Mouse (Mus musculus) liver, embryonic 11.5 days (tissue): ENCODE measurements around the gene Vmn2r3. TPM values are rescaled to one million over a fixed set of nuclear protein-coding genes. Genes with fewer than 3 reads are reported as not detected.
"Not testable (repeated sequence)": the region's sequence is repeated elsewhere in the genome, so short reads cannot be mapped to it uniquely, and the experiment has no call there.

Experiments
- ATAC-seq: fragments of 200-750 bp; cut with Nextera tagmentation; replicated peaks from 2 replicates; pipeline ENCODE4 v1.8.0; 2017; ENCODE audit warnings: moderate number of reproducible peaks, mild to moderate bottlenecking, moderate TSS enrichment, moderate library complexity; ENCODE audit not compliant: low FRiP score
- DNase-seq: peaks from one replicate; pipeline ENCODE4 v3.0.0-alpha.2; 2017; ENCODE audit warnings: low spot score
- H3K27ac ChIP-seq: fragments of 300-500 bp; sonication (generic); 2 replicates; pipeline ENCODE4 v1.5.1; 2014; ENCODE audit warnings: mild to moderate bottlenecking, low read depth, low read length, control low read depth
- H3K27me3 ChIP-seq: fragments of 300-500 bp; sonication (generic); replicated peaks from 2 replicates; pipeline ENCODE4 v1.6.1; 2014; ENCODE audit warnings: low read length, mixed read lengths; ENCODE audit not compliant: control insufficient read depth, insufficient read depth
- H3K36me3 ChIP-seq: fragments of 300-500 bp; sonication (generic); 2 replicates; pipeline ENCODE4 v1.6.1; 2014; ENCODE audit warnings: mild to moderate bottlenecking, low read length, moderate library complexity, mixed read lengths; ENCODE audit not compliant: control insufficient read depth, insufficient read depth
- H3K4me1 ChIP-seq: fragments of 300-500 bp; sonication (generic); replicated peaks from 2 replicates; pipeline ENCODE4 v1.6.1; 2014; ENCODE audit warnings: low read length, mixed read lengths; ENCODE audit not compliant: control insufficient read depth, insufficient read depth
- H3K4me2 ChIP-seq: fragments of 300-500 bp; sonication (generic); 2 replicates; pipeline ENCODE4 v1.6.1; 2014; ENCODE audit warnings: mild to moderate bottlenecking, control low read depth, moderate library complexity
- H3K4me3 ChIP-seq: fragments of 300-500 bp; sonication (generic); 2 replicates; pipeline ENCODE4 v1.5.1; 2014; ENCODE audit warnings: low read depth, low read length, control low read depth
- H3K9ac ChIP-seq: fragments of 300-500 bp; sonication (generic); 2 replicates; pipeline ENCODE4 v1.6.1; 2014; ENCODE audit warnings: low read depth, low read length, control low read depth
- H3K9me3 ChIP-seq: fragments of 300-500 bp; sonication (generic); 2 replicates; pipeline ENCODE4 v1.6.1; 2016; ENCODE audit warnings: low read length, inconsistent platforms, mixed read lengths; ENCODE audit not compliant: control insufficient read depth
- whole genome bisulfite sequencing: fragments of 180-500 bp; shearing (Covaris S2); extraction: QIAGEN DNeasy Blood & Tissue Kit; methylation state at CpG from one replicate; pipeline ENCODE4 v1.1.7; 2014; 5-methylcytosine and 5-hydroxymethylcytosine counted together
- polyA plus RNA-seq: library from polyadenylated mRNA; unstranded; fragments of >200 nt; fragmentation: Nextera tagmentation; extraction: Ambion mirVana; gene quantifications from 2 replicates; pipeline ENCODE4 v1.2.1, GENCODE M21; 2014

The Vmn2r3 gene
- polyA plus RNA-seq, 1 experiment from 2014 or later = not detected

GRCm38 (mm10) chr3:64235459-64235858 lies 54.0 kb downstream of the Vmn2r3 start:
- H3K4me3 ChIP-seq, H3K4me1 ChIP-seq, H3K9ac ChIP-seq, H3K36me3 ChIP-seq, ATAC-seq, H3K9me3 ChIP-seq, DNase-seq, H3K27ac ChIP-seq, H3K27me3 ChIP-seq, H3K4me2 ChIP-seq: not testable (repeated sequence)
- WGBS = 58% methylated on average over 6 of the region's 6 CpGs

- not testable (repeated sequence) for H3K4me3 ChIP-seq, H3K4me2 ChIP-seq, DNase-seq, H3K9ac ChIP-seq, H3K4me1 ChIP-seq, H3K27me3 ChIP-seq, H3K9me3 ChIP-seq, ATAC-seq, H3K36me3 ChIP-seq, H3K27ac ChIP-seq
- 64% methylated on average over 8 of the region's 12 CpGs for WGBS
These were observed 55.9 kb downstream of the Vmn2r3 start for GRCm38 (mm10) chr3:64233655-64234054.

DNA sequence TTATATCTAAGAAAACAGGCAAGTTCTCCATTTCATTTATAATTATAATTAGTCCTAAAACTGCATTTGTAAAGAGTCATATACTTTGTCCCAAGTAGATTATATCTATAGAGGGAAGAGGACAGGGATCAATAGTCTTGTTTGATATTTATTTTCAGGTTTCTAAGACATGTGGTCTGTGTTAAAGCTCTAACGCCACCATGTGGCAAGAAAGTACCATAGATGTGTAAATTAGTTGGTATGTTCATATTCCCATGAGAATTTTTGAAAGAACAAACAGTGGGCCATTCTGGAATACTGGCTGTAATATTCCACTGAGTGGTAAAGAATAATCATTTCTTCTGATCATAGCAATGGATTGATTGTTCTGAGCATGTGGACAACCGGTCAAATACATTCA lies 62.3 kb downstream of the Vmn2r3 start:
- 68% methylated on average over 2 of the region's 2 CpGs for WGBS
- H3K4me3 ChIP-seq = no peak overlapping the region

More for the DNA sequence above, 62.3 kb downstream of the Vmn2r3 start:
- Histone ChIP-seq H3K4me2 (no peak overlapping the region), H3K27ac (no peak overlapping the region), H3K36me3 (no peaks in the 10 kb centered on the region), H3K27me3 (no peaks in the 10 kb centered on the region), H3K4me1 (no peaks in the 10 kb centered on the region), H3K9me3 (no peaks in the 10 kb centered on the region), H3K9ac (no peak overlapping the region)
- DNase-seq (no peak), ATAC-seq (no peak)

Other genes starting within 250 kb of the Vmn2r3 start
- not detected in 2 replicates for gene Vmn2r1, start 208.2 kb downstream of the Vmn2r3 start, polyA plus RNA-seq
- gene Vmn2r2, start 147.8 kb downstream of the Vmn2r3 start, polyA plus RNA-seq = not detected in 2 replicates
- not detected in 2 replicates for gene Vmn2r4, start 125.7 kb upstream of the Vmn2r3 start, polyA plus RNA-seq
- not detected in 2 replicates for gene Vmn2r5, start 220.1 kb upstream of the Vmn2r3 start, polyA plus RNA-seq